In the genomic region with DNA sequence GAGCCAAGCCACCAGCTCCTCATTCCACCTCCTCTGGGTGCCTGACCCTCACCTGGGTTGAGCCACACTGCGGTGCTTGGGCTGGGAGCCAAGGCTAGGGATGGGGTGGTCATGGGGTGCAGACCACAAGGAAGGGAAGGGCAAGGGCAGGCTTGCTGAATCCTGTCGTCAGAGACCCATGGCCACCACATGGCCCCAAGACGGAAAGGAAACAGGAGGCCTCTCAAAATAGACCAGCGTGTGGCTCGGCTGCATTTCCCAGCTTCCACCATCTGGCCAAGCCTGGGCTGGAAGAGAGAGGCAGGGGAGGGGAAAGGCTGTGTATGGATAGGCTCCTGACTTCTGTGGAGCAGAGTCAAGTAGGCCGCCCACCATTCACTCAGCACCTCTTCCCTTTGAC, we compare ENCODE assay signal across 12 mouse cellular contexts. TPM values are rescaled to one million over a fixed set of nuclear protein-coding genes. Genes with fewer than 3 reads are reported as not detected.
A peak's percentile ranks its signal among the peaks of the same experiment; 100 is the strongest.
DNase-seq lines count a peak whose midpoint lies in the region; ATAC-seq and TF ChIP-seq lines count a peak whose summit lies in the region.
"Had no signal": no experiment of that assay in that cellular context is flagged by ENCODE, and none has a peak within 500 bp of the region (broad histone marks: within the 10 kb centered on the region; RNA-seq: fewer than 3 reads in every experiment).

No protein-coding gene starts in this region.

- H3K9ac ChIP-seq in kidney, postnatal 0 days (ENCODE audit: low read depth, low read length): no peak overlapping the region
- no peak overlapping the region for H3K9ac ChIP-seq in kidney, embryonic 16.5 days (replicated peaks; ENCODE audit: low read length)
- H3K9ac ChIP-seq: intestine, embryonic 15.5 days; neural tube, embryonic 13.5 days had no signal

- peak; percentile 21 to 36 for DNase-seq in cerebellum, adult 18-20 months
- no peak for DNase-seq in kidney, postnatal 0 days (ENCODE audit: low spot score)
- DNase-seq in 3T3-L1 (ENCODE audit: low read depth, low spot score): peak; percentile 55
- peak; percentile 43 to 44 for DNase-seq in layer of hippocampus, adult 2 months (ENCODE audit: low spot score in 2 of 2)
- no peak for DNase-seq in limb, embryonic 10.5 days (ENCODE audit: low spot score)
- no peak for DNase-seq in thymus, postnatal 14 days
- DNase-seq: spleen, adult 18-20 months had no signal

- no peak overlapping the region for H3K4me2 ChIP-seq in kidney, postnatal 0 days (ENCODE audit: low read length)
- no peak overlapping the region for H3K4me2 ChIP-seq in kidney, embryonic 16.5 days (replicated peaks; ENCODE audit: low read depth, low read length)
- H3K4me2 ChIP-seq: intestine, embryonic 15.5 days; neural tube, embryonic 13.5 days had no signal

- no peak for TF ChIP-seq CTCF in kidney, postnatal 0 days (IDR thresholded peaks at IDR 0.05; ENCODE audit: low read depth)
- no peak for TF ChIP-seq CTCF in layer of hippocampus, adult 2 months (conservative IDR thresholded peaks at IDR 0.05)

- no peak overlapping the region for H3K4me3 ChIP-seq in kidney, postnatal 0 days (replicated peaks; ENCODE audit: low read depth, low read length)
- no peak overlapping the region for H3K4me3 ChIP-seq in kidney, embryonic 16.5 days (ENCODE audit: low read length)
- no peak overlapping the region for H3K4me3 ChIP-seq in layer of hippocampus, adult 2 months
- no peak overlapping the region for H3K4me3 ChIP-seq in limb, embryonic 10.5 days
- H3K4me3 ChIP-seq: intestine, embryonic 15.5 days; neural tube, embryonic 13.5 days had no signal

- no peak overlapping the region for H3K27ac ChIP-seq in kidney, postnatal 0 days
- H3K27ac ChIP-seq in kidney, embryonic 16.5 days (ENCODE audit: low read length): no peak overlapping the region
- peak overlapping the region; percentile 61; the same call in 1 of the 2 replicates for H3K27ac ChIP-seq in layer of hippocampus, adult 2 months
- H3K27ac ChIP-seq in limb, embryonic 10.5 days: no peak overlapping the region
- H3K27ac ChIP-seq: intestine, embryonic 15.5 days; neural tube, embryonic 13.5 days had no signal

- no peaks in the 10 kb centered on the region for H3K9me3 ChIP-seq in kidney, postnatal 0 days (replicated peaks; ENCODE audit: low read length)
- no peaks in the 10 kb centered on the region for H3K9me3 ChIP-seq in kidney, embryonic 16.5 days (ENCODE audit: low read length)
- H3K9me3 ChIP-seq in limb, embryonic 10.5 days (replicated peaks): no peaks in the 10 kb centered on the region
- H3K9me3 ChIP-seq: intestine, embryonic 15.5 days; neural tube, embryonic 13.5 days had no signal

- H3K4me1 ChIP-seq in kidney, postnatal 0 days (replicated peaks; ENCODE audit: insufficient read depth, low read length): no peaks in the 10 kb centered on the region
- 0 out of 2 replicates have a peak, but pooled peaks cover 2% of the 10 kb centered on the region for H3K4me1 ChIP-seq in kidney, embryonic 16.5 days (ENCODE audit: insufficient read depth, low read length)
- H3K4me1 ChIP-seq in limb, embryonic 10.5 days: peaks cover 34% of the 10 kb centered on the region
- H3K4me1 ChIP-seq: intestine, embryonic 15.5 days had no signal

- no peaks in the 10 kb centered on the region for H3K36me3 ChIP-seq in kidney, postnatal 0 days (ENCODE audit: insufficient read depth, low read length)
- H3K36me3 ChIP-seq in kidney, embryonic 16.5 days (ENCODE audit: insufficient read depth, low read length): no peaks in the 10 kb centered on the region
- H3K36me3 ChIP-seq in limb, embryonic 10.5 days: no peaks in the 10 kb centered on the region
- H3K36me3 ChIP-seq: intestine, embryonic 15.5 days; neural tube, embryonic 13.5 days had no signal

- 59% methylated on average over 6 of the region's 6 CpGs for WGBS in kidney, postnatal 0 days
- 51% methylated on average over 6 of the region's 6 CpGs for WGBS in kidney, embryonic 16.5 days
- WGBS in limb, embryonic 10.5 days: 61% methylated on average over 6 of the region's 6 CpGs

- H3K27me3 ChIP-seq in kidney, postnatal 0 days (ENCODE audit: insufficient read depth, low read length): no peaks in the 10 kb centered on the region
- no peaks in the 10 kb centered on the region for H3K27me3 ChIP-seq in kidney, embryonic 16.5 days (ENCODE audit: insufficient read depth, low read length)
- H3K27me3 ChIP-seq in limb, embryonic 10.5 days (ENCODE audit: low read depth, poor library complexity, severe bottlenecking): no peaks in the 10 kb centered on the region
- H3K27me3 ChIP-seq: intestine, embryonic 15.5 days; neural tube, embryonic 13.5 days had no signal

- no peak for ATAC-seq in cerebellum, adult (ENCODE audit: insufficient number of reproducible peaks, low FRiP score, low TSS enrichment)
- ATAC-seq in kidney, postnatal 0 days (replicated peaks; ENCODE audit: low FRiP score, low read depth): 0 out of 2 replicates have a peak, but pooled peaks have one; percentile 33
- no peak for ATAC-seq in kidney, embryonic 16.5 days (ENCODE audit: low FRiP score, low TSS enrichment)
- ATAC-seq: intestine, embryonic 15.5 days had no signal

RNA-seq across cellular contexts. Expression of gene Accsl, which starts 34.5 kb away (rescaled TPM):
- 0.20 TPM in 1 of 2 replicates, not detected in the other for polyA plus RNA-seq in kidney, postnatal 0 days (2015; fragmentation: Nextera tagmentation; extraction: Ambion mirVana)
- not detected in 2 replicates for polyA plus RNA-seq in kidney, embryonic 16.5 days (2015; fragmentation: Nextera tagmentation; extraction: Ambion mirVana)
- under 1 TPM in 1 of 2 experiments, not detected in 1; 0.54 TPM for total RNA-seq in layer of hippocampus, adult 2 months (2021)
- polyA plus RNA-seq in limb, embryonic 10.5 days (2016; fragmentation: Nextera tagmentation; extraction: Ambion mirVana): not detected in 2 replicates
- total RNA-seq: megakaryocyte-erythroid progenitor cell, adult 5-6 weeks had no signal
- polyA plus RNA-seq: intestine, embryonic 15.5 days had no signal

RNA-seq across cellular contexts. Expression of gene Gm13889, which starts 53.6 kb away (rescaled TPM):
- polyA plus RNA-seq in kidney, postnatal 0 days (2015; fragmentation: Nextera tagmentation; extraction: Ambion mirVana): 22.2 and 24.8 TPM in 2 replicates
- polyA plus RNA-seq in kidney, embryonic 16.5 days (2015; fragmentation: Nextera tagmentation; extraction: Ambion mirVana): 9.5 and 10.0 TPM in 2 replicates
- 10 to 100 TPM; 50.5 to 51.2 TPM for total RNA-seq in layer of hippocampus, adult 2 months (2021)
- 0.60 and 0.70 TPM in 2 replicates for polyA plus RNA-seq in limb, embryonic 10.5 days (2016; fragmentation: Nextera tagmentation; extraction: Ambion mirVana)
- total RNA-seq: megakaryocyte-erythroid progenitor cell, adult 5-6 weeks had no signal

RNA-seq across cellular contexts. Expression of gene Accs, which starts 53.7 kb away (rescaled TPM):
- polyA plus RNA-seq in kidney, postnatal 0 days (2015; fragmentation: Nextera tagmentation; extraction: Ambion mirVana): 7.6 and 9.9 TPM in 2 replicates
- polyA plus RNA-seq in kidney, embryonic 16.5 days (2015; fragmentation: Nextera tagmentation; extraction: Ambion mirVana): 9.0 and 9.8 TPM in 2 replicates
- 1 to 10 TPM; 3.0 to 3.5 TPM for total RNA-seq in layer of hippocampus, adult 2 months (2021)
- polyA plus RNA-seq in limb, embryonic 10.5 days (2016; fragmentation: Nextera tagmentation; extraction: Ambion mirVana): 9.3 and 10.2 TPM in 2 replicates

Comparison
In these comparisons a context has a peak if more than half of its experiments do, and no peak if none do; other contexts are left out.
1. DNase-seq: peak in cerebellum, adult 18-20 months (2 of 2), 3T3-L1 (single experiment) and layer of hippocampus, adult 2 months (2 of 2); none in kidney, postnatal 0 days (single experiment), limb, embryonic 10.5 days (single experiment) and thymus, postnatal 14 days (single experiment).